Mouse (Mus musculus) heart, embryonic 14.5 days (tissue): ENCODE measurements around the gene Csnk1e. TPM values are rescaled to one million over a fixed set of nuclear protein-coding genes. Genes with fewer than 3 reads are reported as not detected.
A peak's percentile ranks its signal among the peaks of the same experiment; 100 is the strongest.

ENCODE experiments used
- ATAC-seq: fragments of 200-750 bp; cut with Nextera tagmentation; 2 replicates; pipeline ENCODE4 v1.8.0; 2017; ENCODE audit warnings: low read depth, moderate TSS enrichment; ENCODE audit not compliant: insufficient number of reproducible peaks, insufficient read depth, low FRiP score
- H3K27ac ChIP-seq, 2 experiments: fragments of 200-500 bp in 1 of 2; fragments of 300-500 bp in 1 of 2; sonication (generic) in 1 of 2; replicated peaks in 1 of 2; 2 replicates each; pipeline ENCODE4 v1.5.1; 2012 to 2014; ENCODE audit warnings: low read depth in 2 of 2, low read length in 2 of 2, control low read depth in 1 of 2, mild to moderate bottlenecking in 1 of 2, mixed read lengths in 1 of 2; ENCODE audit not compliant: control insufficient read depth in 1 of 2, insufficient read depth in 1 of 2
- H3K27me3 ChIP-seq: fragments of 300-500 bp; sonication (generic); 2 replicates; pipeline ENCODE4 v1.6.1; 2014; ENCODE audit warnings: mild to moderate bottlenecking, low read length, control low read depth; ENCODE audit not compliant: control insufficient read depth, insufficient read depth
- H3K36me3 ChIP-seq: fragments of 300-500 bp; sonication (generic); 2 replicates; pipeline ENCODE4 v1.6.1; 2014; ENCODE audit warnings: mild to moderate bottlenecking, control low read depth, low read length, mixed read lengths; ENCODE audit not compliant: control insufficient read depth, insufficient read depth
- H3K4me1 ChIP-seq, 2 experiments: fragments of 200-500 bp in 1 of 2; fragments of 300-500 bp in 1 of 2; sonication (generic) in 1 of 2; 2 replicates each; pipeline ENCODE4 v1.6.1; 2012 to 2014; ENCODE audit warnings: low read length in 2 of 2, control low read depth in 1 of 2, mixed read lengths in 1 of 2; ENCODE audit not compliant: control insufficient read depth in 2 of 2, insufficient read depth in 2 of 2
- H3K4me2 ChIP-seq: fragments of 300-500 bp; sonication (generic); 2 replicates; pipeline ENCODE4 v1.6.1; 2014; ENCODE audit warnings: mild to moderate bottlenecking, low read length
- H3K4me3 ChIP-seq, 2 experiments: fragments of 200-500 bp in 1 of 2; fragments of 300-500 bp in 1 of 2; sonication (generic) in 1 of 2; 2 replicates each; pipeline ENCODE4 v1.5.1; 2012 to 2014; ENCODE audit warnings: low read length in 2 of 2, mild to moderate bottlenecking in 2 of 2, control low read depth in 1 of 2, low read depth in 1 of 2, moderate library complexity in 1 of 2; ENCODE audit not compliant: control insufficient read depth in 1 of 2, insufficient read depth in 1 of 2
- H3K9ac ChIP-seq: fragments of 300-500 bp; sonication (generic); 2 replicates; pipeline ENCODE4 v1.6.1; 2014; ENCODE audit warnings: mild to moderate bottlenecking, low read length
- H3K9me3 ChIP-seq: fragments of 300-500 bp; sonication (generic); 2 replicates; pipeline ENCODE4 v1.6.1; 2016; ENCODE audit warnings: low read length, control low read depth; ENCODE audit not compliant: control insufficient read depth
- WGBS: fragments of 180-500 bp; shearing (Covaris S2); extraction: QIAGEN DNeasy Blood & Tissue Kit; methylation state at CpG from one replicate; pipeline ENCODE4 v1.1.7; 2014; 5-methylcytosine and 5-hydroxymethylcytosine counted together
- polyA plus RNA-seq: library from polyadenylated mRNA; unstranded; fragments of >200 nt; fragmentation: Nextera tagmentation; extraction: Ambion mirVana; gene quantifications from 2 replicates; pipeline ENCODE4 v1.2.1, GENCODE M21; 2014

Csnk1e gene
- polyA plus RNA-seq, 1 experiment from 2014 or later = 95.1 TPM

DNA sequence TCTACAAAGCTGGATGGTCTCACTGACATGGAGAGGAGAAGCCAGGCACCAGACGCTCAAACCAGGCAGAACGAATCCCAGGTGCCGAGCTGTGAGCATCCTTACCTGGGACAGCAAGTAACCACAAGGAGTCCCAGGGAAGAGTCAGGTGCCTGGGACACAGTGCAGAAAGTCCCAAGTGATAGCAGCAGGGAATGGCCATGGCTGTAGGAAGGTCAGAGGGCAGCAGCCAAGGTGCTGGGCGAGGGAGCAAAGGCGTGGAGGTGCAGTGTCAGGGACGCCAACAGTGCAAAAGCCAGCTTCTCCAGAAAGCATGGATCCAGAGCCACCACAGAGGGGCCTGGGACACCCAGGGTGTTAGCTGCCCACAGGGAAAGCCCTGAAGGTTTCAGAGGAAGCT is 62.3 kb downstream of the Csnk1e start:
- Histone ChIP-seq H3K9ac (peak overlapping the region; percentile 32; the same call in 1 of the 2 replicates), H3K4me2 (no peak overlapping the region), H3K9me3 (no peaks in the 10 kb centered on the region), H3K4me1 (peaks cover 69 to 81% of the 10 kb centered on the region in 2 experiments), H3K36me3 (peaks cover 15% of the 10 kb centered on the region; the same call in 1 of the 2 replicates), H3K27ac (peak overlapping the region; percentile 86 to 95; a peak in 3 of 4 replicates), H3K27me3 (no peaks in the 10 kb centered on the region), H3K4me3 (no peak overlapping the region)
- ATAC-seq = no peak
- 83% methylated on average over 6 of the region's 6 CpGs for WGBS

GRCm38 (mm10) chr15:79392527-79392926 is 62.8 kb downstream of the Csnk1e start:
- Histone ChIP-seq H3K27ac (peak overlapping the region; percentile 86 to 95), H3K36me3 (peaks cover 14% of the 10 kb centered on the region; the same call in 1 of the 2 replicates), H3K9me3 (no peaks in the 10 kb centered on the region), H3K4me3 (no peak overlapping the region), H3K4me1 (peaks cover 73 to 87% of the 10 kb centered on the region in 2 experiments), H3K4me2 (no peak overlapping the region), H3K27me3 (no peaks in the 10 kb centered on the region), H3K9ac (no peak overlapping the region; the same call in 1 of the 2 replicates)
- WGBS = 72% methylated on average over 5 of the region's 5 CpGs
- no peak for ATAC-seq

GRCm38 (mm10) chr15:79391447-79392093 is 63.8 kb downstream of the Csnk1e start:
- H3K4me2 ChIP-seq = peak overlapping the region; percentile 38
- WGBS = 8% methylated on average over 7 of the region's 7 CpGs

DNA sequence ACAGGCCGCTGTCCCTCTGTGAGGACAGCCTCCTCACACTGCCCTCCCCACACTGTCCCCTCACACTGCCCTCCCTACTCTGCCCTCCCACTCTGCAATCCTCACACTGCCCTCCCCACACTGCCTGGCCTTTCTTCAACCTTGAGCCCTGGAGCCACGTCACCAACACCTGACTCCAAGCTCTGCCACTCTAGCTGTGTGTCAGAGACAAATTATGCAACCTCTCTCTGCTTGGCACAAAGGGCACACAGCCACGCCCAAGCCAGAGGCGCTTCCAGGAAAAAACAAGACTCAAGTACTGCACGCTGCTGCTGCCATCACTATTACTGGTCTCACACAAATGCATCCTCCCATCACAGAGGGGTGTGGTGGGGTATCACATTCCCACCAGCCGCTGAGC is 64.9 kb downstream of the Csnk1e start:
- Histone ChIP-seq H3K27ac (peak overlapping the region in 1 of 2 experiments; percentile 95; a peak in 2 of 4 replicates), H3K4me3 (no peak overlapping the region), H3K4me2 (no peak overlapping the region), H3K36me3 (peaks cover 2% of the 10 kb centered on the region; the same call in 1 of the 2 replicates), H3K27me3 (no peaks in the 10 kb centered on the region), H3K4me1 (peaks cover 70 to 93% of the 10 kb centered on the region in 2 experiments), H3K9me3 (no peaks in the 10 kb centered on the region), H3K9ac (peak overlapping the region; percentile 32; the same call in 1 of the 2 replicates)
- no peak for ATAC-seq
- WGBS = 67% methylated on average over 6 of the region's 6 CpGs

More at GRCm38 (mm10) chr15:79391447-79392093, 63.8 kb downstream of the Csnk1e start:
- H3K9ac ChIP-seq = peak overlapping the region; percentile 43; the same call in 1 of the 2 replicates
- H3K27ac ChIP-seq = peak overlapping the region; percentile 87 to 95
- peaks cover 9% of the 10 kb centered on the region; the same call in 1 of the 2 replicates for H3K36me3 ChIP-seq
- no peaks in the 10 kb centered on the region for H3K27me3 ChIP-seq
- peak; percentile 84 for ATAC-seq
- H3K4me3 ChIP-seq = no peak overlapping the region
- H3K4me1 ChIP-seq = peaks cover 75 to 93% of the 10 kb centered on the region in 2 experiments
- H3K9me3 ChIP-seq = no peaks in the 10 kb centered on the region

DNA sequence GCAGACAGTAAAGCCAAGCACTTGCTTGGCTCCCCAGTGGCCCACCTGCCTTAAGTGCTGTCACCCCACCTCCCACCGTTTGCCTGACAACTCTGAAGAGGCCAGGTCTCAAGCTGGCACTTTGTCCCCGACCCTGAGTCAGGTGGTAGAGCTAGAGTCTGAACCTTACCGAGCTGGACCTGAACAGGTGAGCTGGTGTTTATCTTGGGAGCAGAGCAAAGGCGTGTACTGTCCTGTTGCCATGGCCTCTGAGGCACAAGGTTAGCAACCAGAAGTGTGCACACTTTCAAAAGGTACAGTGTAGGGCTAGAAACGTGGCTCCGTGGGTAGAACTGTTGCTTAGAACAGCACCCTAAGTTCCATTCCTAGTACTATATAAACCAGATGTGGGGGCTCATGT is 67.2 kb downstream of the Csnk1e start:
- H3K9ac ChIP-seq = no peak overlapping the region
- H3K27ac ChIP-seq = peak overlapping the region in 1 of 2 experiments; percentile 69; a peak in 1 of 4 replicates
- H3K9me3 ChIP-seq = no peaks in the 10 kb centered on the region
- peaks cover 49 to 71% of the 10 kb centered on the region in 2 experiments for H3K4me1 ChIP-seq
- no peak overlapping the region for H3K4me3 ChIP-seq
- ATAC-seq = no peak
- no peak overlapping the region for H3K4me2 ChIP-seq
- H3K36me3 ChIP-seq = peaks cover 13% of the 10 kb centered on the region
- H3K27me3 ChIP-seq = no peaks in the 10 kb centered on the region
- WGBS = 66% methylated on average over 6 of the region's 6 CpGs

DNA sequence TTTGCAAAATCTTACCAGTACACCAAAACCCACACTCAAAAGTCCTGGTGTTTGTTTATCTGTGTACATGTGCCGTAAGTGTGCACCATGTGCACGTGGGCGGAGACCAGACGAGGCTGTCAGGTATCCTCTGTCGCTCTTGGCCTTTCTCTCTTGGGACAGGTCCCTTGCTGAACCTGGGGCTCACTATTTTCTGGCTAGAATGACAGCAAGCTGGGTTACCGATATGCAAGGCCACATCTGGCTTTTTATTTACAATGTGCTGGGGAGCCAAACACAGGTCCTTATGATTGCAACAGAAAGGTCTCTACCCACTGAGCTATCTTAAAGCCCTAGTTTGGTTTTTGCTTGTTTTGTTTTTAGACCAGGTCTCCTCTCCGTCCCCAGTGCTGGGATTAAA is 67.8 kb downstream of the Csnk1e start:
- WGBS = 82% methylated on average over 7 of the region's 7 CpGs
- peak overlapping the region in 1 of 2 experiments; percentile 69; a peak in 2 of 4 replicates for H3K27ac ChIP-seq
- ATAC-seq = no peak
- peaks cover 43 to 66% of the 10 kb centered on the region in 2 experiments for H3K4me1 ChIP-seq
- H3K9ac ChIP-seq = no peak overlapping the region
- no peak overlapping the region for H3K4me2 ChIP-seq
- H3K27me3 ChIP-seq = no peaks in the 10 kb centered on the region
- H3K4me3 ChIP-seq = no peak overlapping the region
- H3K9me3 ChIP-seq = no peaks in the 10 kb centered on the region
- peaks cover 13% of the 10 kb centered on the region; the same call in 1 of the 2 replicates for H3K36me3 ChIP-seq

DNA sequence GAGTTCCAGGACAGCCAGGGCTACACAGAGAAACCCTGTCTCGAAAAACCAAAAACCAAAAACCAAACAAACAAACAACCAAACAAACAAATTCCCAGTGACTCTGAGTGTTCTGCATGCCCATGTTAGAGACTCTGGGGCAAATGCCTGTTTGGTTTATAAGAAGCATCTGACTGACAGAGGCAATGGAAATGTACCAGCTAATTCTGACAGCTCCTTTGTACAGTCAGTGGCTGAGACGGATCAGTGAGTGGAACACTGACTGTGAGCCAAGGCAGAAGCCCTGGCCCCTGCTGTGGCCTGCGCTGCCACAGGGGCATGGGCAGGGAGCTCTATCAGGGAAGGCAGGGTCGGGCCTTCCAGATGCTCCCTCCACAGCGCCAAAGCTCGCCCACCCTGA is 68.3 kb downstream of the Csnk1e start:
- Histone ChIP-seq H3K4me1 (peaks cover 42 to 66% of the 10 kb centered on the region in 2 experiments), H3K4me3 (no peak overlapping the region), H3K27me3 (no peaks in the 10 kb centered on the region), H3K27ac (peak overlapping the region in 1 of 2 experiments; percentile 69; a peak in 2 of 4 replicates), H3K36me3 (peaks cover 13% of the 10 kb centered on the region; the same call in 1 of the 2 replicates), H3K9ac (no peak overlapping the region), H3K9me3 (no peaks in the 10 kb centered on the region), H3K4me2 (no peak overlapping the region)
- 51% methylated on average over 6 of the region's 6 CpGs for WGBS
- no peak for ATAC-seq
